Mouse (Mus musculus) testis, postnatal 10 days (tissue): Measurements from ENCODE around the gene Olfr658.

Experiments
- DNase-seq: peaks from one replicate; pipeline ENCODE4 v3.0.0; 2021; ENCODE audit warnings: low spot score

Gene Olfr658

DNA sequence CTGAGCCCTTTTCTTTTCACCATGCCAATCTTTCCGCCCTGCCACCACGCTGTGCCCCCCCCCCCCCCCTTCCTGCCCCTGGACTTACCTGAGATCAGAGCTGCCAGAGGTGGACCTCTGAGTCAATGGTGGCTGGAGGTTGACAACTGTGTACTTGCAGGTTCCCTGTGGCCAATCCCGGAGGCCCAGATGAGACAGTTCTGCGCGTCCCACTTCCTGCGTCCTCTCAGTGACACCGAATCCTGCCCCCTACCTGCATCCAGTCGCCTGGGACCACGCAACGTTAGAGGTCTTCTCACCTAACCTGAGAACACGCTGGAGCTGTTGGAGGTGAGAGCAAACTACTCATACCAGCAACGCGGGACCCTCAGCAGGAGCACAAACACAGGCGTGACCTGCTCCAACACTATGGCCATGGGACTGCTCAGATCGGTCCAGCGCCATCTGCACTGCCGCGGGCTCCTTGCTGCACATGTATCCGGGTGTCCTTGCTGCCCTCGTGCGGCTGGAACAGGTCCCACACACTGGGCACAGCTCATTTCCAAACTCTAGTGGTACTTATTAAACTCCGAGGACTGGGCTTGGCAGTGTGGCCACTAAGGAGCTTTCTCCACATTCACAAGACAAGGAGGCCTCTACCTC, at the start of gene Olfr658:
Gene Olfr658, minus strand, starts transcription at position 465 of the 642 bp plus-strand sequence.
- DNase-seq = peak; percentile 60

DNA sequence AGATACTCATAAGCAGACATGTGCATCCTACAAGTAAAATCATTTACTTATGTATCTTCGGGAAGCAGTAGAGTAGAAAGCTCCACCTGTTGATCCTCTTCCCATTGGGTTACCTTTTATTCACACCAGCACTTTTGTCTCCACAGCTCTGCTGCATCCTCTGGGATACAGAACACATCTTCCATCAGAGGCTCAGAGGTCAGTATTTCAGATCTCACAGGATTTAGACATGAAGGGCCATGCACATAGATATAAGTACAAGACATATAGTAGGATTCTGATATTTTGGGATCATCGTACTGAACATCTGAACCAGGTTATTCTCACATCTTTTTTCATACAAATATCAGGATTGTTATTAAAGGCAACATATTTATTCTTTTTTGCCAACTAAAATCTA, 39.1 kb upstream of the Olfr658 start, which contains the start of gene Olfr661:
Gene Olfr661, plus strand, starts transcription at position 301 of the 400 bp plus-strand sequence.
- no peak for DNase-seq

DNA sequence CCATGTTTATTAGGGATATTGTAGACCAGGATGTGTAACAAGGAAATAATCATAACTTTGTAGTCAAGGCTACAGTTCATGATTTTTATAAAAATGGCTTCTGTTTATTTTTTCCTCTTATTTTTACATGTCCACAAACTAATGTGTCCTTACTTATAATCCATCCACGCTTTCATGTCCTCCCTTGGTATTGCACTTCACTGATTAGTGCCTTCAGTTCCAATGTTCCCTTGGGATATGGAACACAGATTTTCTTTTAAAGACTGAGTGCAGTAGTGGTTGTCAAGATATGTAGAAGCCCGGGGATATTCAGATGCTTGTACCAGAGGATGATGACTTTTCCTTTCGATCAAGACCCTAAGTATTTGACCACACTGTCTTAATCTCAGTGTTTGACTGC, 19.3 kb upstream of the Olfr658 start, which contains the start of gene Olfr659:
Gene Olfr659, plus strand, starts transcription at position 301 of the 400 bp plus-strand sequence.
- no peak for DNase-seq

DNA sequence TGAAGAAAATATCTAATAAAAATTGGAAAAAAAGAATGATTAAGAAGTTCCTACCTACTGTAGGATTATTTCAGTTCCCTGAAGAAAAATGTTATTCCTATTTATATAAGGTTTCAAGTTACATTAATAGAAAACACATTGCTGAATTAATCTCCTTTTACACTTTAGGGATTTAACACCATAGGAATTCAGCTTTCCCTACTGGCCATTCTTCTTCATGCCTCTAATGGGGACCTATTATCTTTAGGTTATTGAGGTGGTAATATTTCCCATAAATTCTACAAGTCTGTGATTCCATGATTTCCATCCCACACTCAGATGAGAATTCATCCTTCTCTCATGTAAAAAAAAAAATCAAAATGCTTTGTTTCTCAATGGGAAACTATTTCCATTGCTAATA, 22.6 kb downstream of the Olfr658 start, which contains the start of gene Olfr657:
Gene Olfr657, plus strand, starts transcription at position 301 of the 400 bp plus-strand sequence.
- DNase-seq = no peak

DNA sequence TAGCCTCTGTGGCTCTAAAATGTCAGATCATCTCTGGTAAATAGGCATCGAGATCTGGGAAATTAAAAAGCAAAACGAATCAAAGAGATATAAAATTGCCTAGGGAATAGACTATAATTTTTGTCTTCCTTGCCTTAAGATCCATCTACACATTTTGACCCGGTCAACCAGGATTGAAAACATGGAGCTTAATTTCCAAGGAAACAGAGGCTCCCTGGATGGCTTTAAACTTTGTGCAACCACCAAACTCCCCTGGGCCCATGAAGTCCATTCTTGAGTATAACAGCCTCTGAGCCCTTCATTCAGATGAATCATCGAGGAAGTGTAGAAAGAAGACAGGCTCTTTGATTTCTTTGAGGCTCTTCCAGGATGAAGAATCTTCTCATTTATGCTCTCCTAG, 33.5 kb downstream of the Olfr658 start, which contains the start of gene Olfr656:
Gene Olfr656, plus strand, starts transcription at position 301 of the 400 bp plus-strand sequence.
- no peak for DNase-seq

DNA sequence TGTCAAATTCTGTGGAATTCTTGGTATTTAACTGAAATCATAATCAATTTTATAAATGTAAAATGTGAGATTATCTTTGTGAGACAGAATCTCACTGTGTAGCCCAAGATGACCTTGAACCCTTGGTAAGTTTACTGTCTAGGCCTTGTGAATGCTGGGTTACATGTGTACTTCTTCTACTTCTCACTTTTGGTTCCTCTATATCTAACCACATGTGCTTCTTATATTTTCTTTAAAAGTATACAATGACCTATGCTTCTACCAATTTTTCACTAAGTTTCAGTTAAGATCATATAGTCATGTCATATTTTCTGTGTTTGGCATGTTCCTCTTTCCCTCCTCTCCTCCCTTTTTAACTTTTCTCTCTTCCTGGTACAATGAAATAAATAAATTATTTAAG, 42.4 kb downstream of the Olfr658 start:
- no peak for DNase-seq

DNA sequence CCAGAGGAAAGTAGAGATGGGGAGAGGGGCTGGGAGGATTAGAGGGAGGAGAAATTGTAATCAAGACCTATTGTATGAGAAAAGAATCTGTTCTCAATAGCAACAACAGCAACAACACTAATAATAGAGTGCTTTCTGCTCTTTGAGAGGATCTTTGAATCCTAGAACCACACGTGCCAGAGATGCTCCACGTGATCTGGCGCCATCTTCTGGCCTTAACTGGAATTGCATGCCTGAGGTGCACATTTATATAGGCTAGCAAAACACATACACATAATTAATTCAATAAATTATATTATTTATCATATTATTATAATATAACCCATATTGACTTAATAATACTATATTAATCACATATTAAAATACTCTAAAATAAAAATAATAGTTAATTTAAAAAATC, 43.9 kb downstream of the Olfr658 start:
- DNase-seq = peak; percentile 62

DNA sequence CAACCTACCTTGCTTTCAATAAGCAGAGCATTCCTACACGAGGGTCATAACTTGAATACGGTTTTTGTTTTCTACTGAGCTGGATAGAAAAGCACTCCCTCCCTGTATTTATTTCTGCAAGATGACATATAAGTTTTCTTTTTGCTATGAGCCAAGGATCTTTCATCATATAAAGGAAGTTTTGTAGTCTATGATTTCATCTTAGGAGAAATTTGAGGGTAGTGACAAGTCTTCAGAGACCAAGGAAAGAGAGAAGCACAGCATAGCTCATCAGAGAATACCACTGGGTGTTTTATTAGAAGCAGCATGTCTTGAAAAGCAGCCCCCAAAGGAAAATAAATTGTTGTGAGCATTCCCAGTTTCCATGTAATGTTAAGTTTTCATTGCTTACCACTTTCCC, 45.4 kb downstream of the Olfr658 start, which contains the start of gene Olfr655:
Gene Olfr655, minus strand, starts transcription at position 101 of the 400 bp plus-strand sequence.
- DNase-seq = no peak
